Comparison of ENCODE assay signal across 7 mouse cellular contexts in genomic region chrX:8192126-8192639, GRCm38 (mm10). TPM values are rescaled to one million over a fixed set of nuclear protein-coding genes. Genes with fewer than 3 reads are reported as not detected.
DNase-seq lines count a peak whose midpoint lies in the region; ATAC-seq lines count a peak whose summit lies in the region.

No protein-coding gene starts in this region.

- H3K27me3 ChIP-seq in lung, embryonic 16.5 days (ENCODE audit: control insufficient read depth, insufficient read depth, low read depth, low read length): no peaks in the 10 kb centered on the region
- no peaks in the 10 kb centered on the region for H3K27me3 ChIP-seq in embryonic facial prominence, embryonic 13.5 days
- H3K27me3 ChIP-seq in hindbrain, embryonic 15.5 days: no peaks in the 10 kb centered on the region
- no peaks in the 10 kb centered on the region for H3K27me3 ChIP-seq in midbrain, embryonic 12.5 days

- H3K4me2 ChIP-seq in lung, embryonic 16.5 days (ENCODE audit: low read depth, low read length): peak overlapping the region; percentile 66
- H3K4me2 ChIP-seq in embryonic facial prominence, embryonic 13.5 days: peak overlapping the region; percentile 63
- H3K4me2 ChIP-seq in hindbrain, embryonic 15.5 days: peak overlapping the region; percentile 68
- H3K4me2 ChIP-seq in midbrain, embryonic 12.5 days (replicated peaks): peak overlapping the region; percentile 57

- 0 out of 2 replicates have a peak overlapping the region, but pooled peaks have one; percentile 27 for H3K27ac ChIP-seq in lung, embryonic 16.5 days (ENCODE audit: low read length)
- H3K27ac ChIP-seq in embryonic facial prominence, embryonic 13.5 days: peak overlapping the region; percentile 28; the same call in 1 of the 2 replicates
- peak overlapping the region; percentile 83 for H3K27ac ChIP-seq in hindbrain, embryonic 15.5 days (replicated peaks)
- H3K27ac ChIP-seq in midbrain, embryonic 12.5 days (replicated peaks): peak overlapping the region; percentile 74

- peak overlapping the region; percentile 62 for H3K4me3 ChIP-seq in lung, embryonic 16.5 days (ENCODE audit: low read length)
- peak overlapping the region; percentile 57 for H3K4me3 ChIP-seq in embryonic facial prominence, embryonic 13.5 days
- H3K4me3 ChIP-seq in hindbrain, embryonic 15.5 days: peak overlapping the region; percentile 55
- H3K4me3 ChIP-seq in midbrain, embryonic 12.5 days: peak overlapping the region; percentile 51

- 10% methylated on average over 13 of the region's 13 CpGs for WGBS in lung, embryonic 16.5 days
- 22% methylated on average over 13 of the region's 13 CpGs for WGBS in embryonic facial prominence, embryonic 13.5 days
- whole genome bisulfite sequencing in hindbrain, embryonic 15.5 days: 23% methylated on average over 13 of the region's 13 CpGs
- WGBS in midbrain, embryonic 12.5 days: 14% methylated on average over 13 of the region's 13 CpGs

- H3K9ac ChIP-seq in lung, embryonic 16.5 days (ENCODE audit: low read length): peak overlapping the region; percentile 76
- H3K9ac ChIP-seq in embryonic facial prominence, embryonic 13.5 days: peak overlapping the region; percentile 70
- peak overlapping the region; percentile 55 for H3K9ac ChIP-seq in hindbrain, embryonic 15.5 days
- H3K9ac ChIP-seq in midbrain, embryonic 12.5 days (replicated peaks): peak overlapping the region; percentile 58

- 0 out of 2 replicates have a peak, but pooled peaks cover 5% of the 10 kb centered on the region for H3K4me1 ChIP-seq in lung, embryonic 16.5 days (replicated peaks; ENCODE audit: control insufficient read depth, insufficient read depth, low read length)
- H3K4me1 ChIP-seq in embryonic facial prominence, embryonic 13.5 days: no peaks in the 10 kb centered on the region
- H3K4me1 ChIP-seq in hindbrain, embryonic 15.5 days (replicated peaks): peaks cover 5% of the 10 kb centered on the region; the same call in 1 of the 2 replicates
- 0 out of 2 replicates have a peak, but pooled peaks cover 4% of the 10 kb centered on the region for H3K4me1 ChIP-seq in midbrain, embryonic 12.5 days

- H3K36me3 ChIP-seq in lung, embryonic 16.5 days (ENCODE audit: control insufficient read depth, insufficient read depth, low read length): no peaks in the 10 kb centered on the region
- no peaks in the 10 kb centered on the region for H3K36me3 ChIP-seq in embryonic facial prominence, embryonic 13.5 days
- H3K36me3 ChIP-seq in hindbrain, embryonic 15.5 days: 0 out of 2 replicates have a peak, but pooled peaks cover 2% of the 10 kb centered on the region
- no peaks in the 10 kb centered on the region for H3K36me3 ChIP-seq in midbrain, embryonic 12.5 days

- DNase-seq in lung, postnatal 4 days: no peak
- DNase-seq in cerebellum, adult 9-10 months: no peak
- DNase-seq in thymus, postnatal 25 days: no peak

- no peaks in the 10 kb centered on the region for H3K9me3 ChIP-seq in lung, embryonic 16.5 days (ENCODE audit: control insufficient read depth, low read length)
- H3K9me3 ChIP-seq in embryonic facial prominence, embryonic 13.5 days: no peaks in the 10 kb centered on the region
- H3K9me3 ChIP-seq in hindbrain, embryonic 15.5 days: no peaks in the 10 kb centered on the region
- no peaks in the 10 kb centered on the region for H3K9me3 ChIP-seq in midbrain, embryonic 12.5 days

- peak; percentile 73 for ATAC-seq in lung, embryonic 16.5 days (ENCODE audit: low read depth)
- no peak for ATAC-seq in embryonic facial prominence, embryonic 13.5 days (ENCODE audit: insufficient number of reproducible peaks, insufficient read depth, low FRiP score, low TSS enrichment, low read depth)
- ATAC-seq in hindbrain, embryonic 15.5 days (ENCODE audit: low FRiP score, low read depth): no peak
- ATAC-seq in midbrain, embryonic 12.5 days (ENCODE audit: low FRiP score, low read depth): no peak

RNA-seq across cellular contexts. Expression of gene Ebp, which starts 1.1 kb away (rescaled TPM):
- 40.8 and 41.9 TPM in 2 replicates for polyA plus RNA-seq in lung, embryonic 16.5 days (2015; fragmentation: Nextera tagmentation; extraction: Ambion mirVana)
- 36.2 and 39.3 TPM in 2 replicates for polyA plus RNA-seq in embryonic facial prominence, embryonic 13.5 days (2015; fragmentation: Nextera tagmentation; extraction: Ambion mirVana)
- 29.9 and 32.9 TPM in 2 replicates for polyA plus RNA-seq in hindbrain, embryonic 15.5 days (2015; fragmentation: Nextera tagmentation; extraction: Ambion mirVana)
- 26.3 and 32.6 TPM in 2 replicates for polyA plus RNA-seq in midbrain, embryonic 12.5 days (2016; fragmentation: Nextera tagmentation; extraction: Ambion mirVana)

RNA-seq across cellular contexts. Expression of gene Porcn, which starts 14.1 kb away (rescaled TPM):
- 12.9 and 14.4 TPM in 2 replicates for polyA plus RNA-seq in lung, embryonic 16.5 days (2015; fragmentation: Nextera tagmentation; extraction: Ambion mirVana)
- polyA plus RNA-seq in embryonic facial prominence, embryonic 13.5 days (2015; fragmentation: Nextera tagmentation; extraction: Ambion mirVana): 12.7 and 14.1 TPM in 2 replicates
- polyA plus RNA-seq in hindbrain, embryonic 15.5 days (2015; fragmentation: Nextera tagmentation; extraction: Ambion mirVana): 47.0 and 52.9 TPM in 2 replicates
- 23.2 and 25.0 TPM in 2 replicates for polyA plus RNA-seq in midbrain, embryonic 12.5 days (2016; fragmentation: Nextera tagmentation; extraction: Ambion mirVana)

RNA-seq across cellular contexts. Expression of gene Tbc1d25, which starts 16.2 kb away (rescaled TPM):
- polyA plus RNA-seq in lung, embryonic 16.5 days (2015; fragmentation: Nextera tagmentation; extraction: Ambion mirVana): 13.0 and 14.2 TPM in 2 replicates
- polyA plus RNA-seq in embryonic facial prominence, embryonic 13.5 days (2015; fragmentation: Nextera tagmentation; extraction: Ambion mirVana): 12.7 and 13.7 TPM in 2 replicates
- polyA plus RNA-seq in hindbrain, embryonic 15.5 days (2015; fragmentation: Nextera tagmentation; extraction: Ambion mirVana): 22.7 and 25.7 TPM in 2 replicates
- polyA plus RNA-seq in midbrain, embryonic 12.5 days (2016; fragmentation: Nextera tagmentation; extraction: Ambion mirVana): 12.7 and 13.2 TPM in 2 replicates

RNA-seq across cellular contexts. Expression of gene Rbm3, which starts 46.5 kb away (rescaled TPM):
- polyA plus RNA-seq in lung, embryonic 16.5 days (2015; fragmentation: Nextera tagmentation; extraction: Ambion mirVana): 464 and 486 TPM in 2 replicates
- polyA plus RNA-seq in embryonic facial prominence, embryonic 13.5 days (2015; fragmentation: Nextera tagmentation; extraction: Ambion mirVana): 501 and 572 TPM in 2 replicates
- polyA plus RNA-seq in hindbrain, embryonic 15.5 days (2015; fragmentation: Nextera tagmentation; extraction: Ambion mirVana): 289 and 303 TPM in 2 replicates
- 397 and 431 TPM in 2 replicates for polyA plus RNA-seq in midbrain, embryonic 12.5 days (2016; fragmentation: Nextera tagmentation; extraction: Ambion mirVana)

RNA-seq across cellular contexts. Expression of gene Wdr13, which starts 59.5 kb away (rescaled TPM):
- 25.4 and 26.0 TPM in 2 replicates for polyA plus RNA-seq in lung, embryonic 16.5 days (2015; fragmentation: Nextera tagmentation; extraction: Ambion mirVana)
- polyA plus RNA-seq in embryonic facial prominence, embryonic 13.5 days (2015; fragmentation: Nextera tagmentation; extraction: Ambion mirVana): 23.2 and 27.2 TPM in 2 replicates
- polyA plus RNA-seq in hindbrain, embryonic 15.5 days (2015; fragmentation: Nextera tagmentation; extraction: Ambion mirVana): 60.2 and 65.5 TPM in 2 replicates
- 39.5 and 44.6 TPM in 2 replicates for polyA plus RNA-seq in midbrain, embryonic 12.5 days (2016; fragmentation: Nextera tagmentation; extraction: Ambion mirVana)

Comparison
In these comparisons a context has a peak if more than half of its experiments do, and no peak if none do; other contexts are left out.
1. H3K27ac ChIP-seq: peak in every context shown above with its lines; median percentile 83 in hindbrain, embryonic 15.5 days; 74 in midbrain, embryonic 12.5 days; 28 in embryonic facial prominence, embryonic 13.5 days; 27 in lung, embryonic 16.5 days.